Mouse (Mus musculus) skeletal muscle tissue, adult 2 months (tissue): ENCODE results near the gene Ndufv1.
"Not testable (repeated sequence)": the region's sequence is repeated elsewhere in the genome, so short reads cannot be mapped to it uniquely, and the experiment has no call there.

Source experiments
- DNase-seq: peaks from one replicate; pipeline ENCODE4 v3.0.0-alpha.2; 2012; ENCODE audit warnings: low read depth, low spot score

Gene Ndufv1

GRCm38 (mm10) chr19:4042124-4042523 is 29.5 kb upstream of the Ndufv1 start:
- DNase-seq, result peak; percentile 80

GRCm38 (mm10) chr19:4041500-4041899 is 28.9 kb upstream of the Ndufv1 start:
- not testable (repeated sequence) for DNase-seq

GRCm38 (mm10) chr19:4040941-4041340 is 28.3 kb upstream of the Ndufv1 start:
- DNase-seq, result not testable (repeated sequence)

- DNase-seq, result peak; percentile 89
Observed at GRCm38 (mm10) chr19:4037788-4038232, 25.2 kb upstream of the Ndufv1 start, which contains the start of gene Gstp1. Gstp1 (minus strand) TSS chr19:4037985.

- DNase-seq, result not testable (repeated sequence)
Observed at GRCm38 (mm10) chr19:4037154-4037787, 24.7 kb upstream of the Ndufv1 start.

- no peak for DNase-seq
Observed at GRCm38 (mm10) chr19:4036327-4037045, 23.9 kb upstream of the Ndufv1 start.

GRCm38 (mm10) chr19:4033742-4034141 is 21.1 kb upstream of the Ndufv1 start:
- no peak for DNase-seq

- no peak for DNase-seq
Observed at GRCm38 (mm10) chr19:4033298-4033697, 20.7 kb upstream of the Ndufv1 start.

- no peak for DNase-seq
Observed at GRCm38 (mm10) chr19:4032668-4033067, 20.1 kb upstream of the Ndufv1 start.

- DNase-seq, result no peak
Observed at GRCm38 (mm10) chr19:4027576-4027975, 15.0 kb upstream of the Ndufv1 start.

GRCm38 (mm10) chr19:4023185-4023584 is 10.6 kb upstream of the Ndufv1 start:
- DNase-seq, result no peak

GRCm38 (mm10) chr19:4018743-4019583 is 6.4 kb upstream of the Ndufv1 start:
- DNase-seq, result peak; percentile 82

- DNase-seq, result no peak
Observed at GRCm38 (mm10) chr19:4017921-4018587, 5.4 kb upstream of the Ndufv1 start.

- no peak for DNase-seq
Observed at GRCm38 (mm10) chr19:4015635-4016034, 3.0 kb upstream of the Ndufv1 start.

- DNase-seq, result no peak
Observed at GRCm38 (mm10) chr19:4014802-4015201, 2.2 kb upstream of the Ndufv1 start.

GRCm38 (mm10) chr19:4013066-4013465 is 460 bp upstream of the Ndufv1 start:
- DNase-seq, result no peak

GRCm38 (mm10) chr19:4011086-4011485 is 1.5 kb downstream of the Ndufv1 start:
- no peak for DNase-seq

- no peak for DNase-seq
Observed at GRCm38 (mm10) chr19:4005971-4006370, 6.6 kb downstream of the Ndufv1 start.

GRCm38 (mm10) chr19:4005091-4005490 is 7.5 kb downstream of the Ndufv1 start:
- no peak for DNase-seq

- no peak for DNase-seq
Observed at GRCm38 (mm10) chr19:4004331-4004730, 8.3 kb downstream of the Ndufv1 start.

- DNase-seq, result no peak
Observed at GRCm38 (mm10) chr19:4003641-4004040, 9.0 kb downstream of the Ndufv1 start.

GRCm38 (mm10) chr19:4003112-4003511 is 9.5 kb downstream of the Ndufv1 start, which contains the start of gene Doc2g:
Doc2g (plus strand) TSS chr19:4003313.
- no peak for DNase-seq
